Comparison of ENCODE assay signal across 27 mouse cellular contexts in genomic region chr6:6075940-6076447, GRCm38 (mm10).
A peak's percentile ranks its signal among the peaks of the same experiment; 100 is the strongest.
DNase-seq lines count a peak whose midpoint lies in the region; ATAC-seq and TF ChIP-seq lines count a peak whose summit lies in the region.
"Had no signal": no experiment of that assay in that cellular context is flagged by ENCODE, and none has a peak within 500 bp of the region (broad histone marks: within the 10 kb centered on the region; RNA-seq: fewer than 3 reads in every experiment).

No protein-coding gene starts in this region.

- no peak overlapping the region for H3K4me3 ChIP-seq in kidney, adult 2 months (ENCODE audit: insufficient read depth, low read depth, low read length)
- H3K4me3 ChIP-seq in kidney, embryonic 15.5 days (replicated peaks) = no peak overlapping the region
- H3K4me3 ChIP-seq in kidney, embryonic 16.5 days (ENCODE audit: low read length) = no peak overlapping the region
- H3K4me3 ChIP-seq: embryonic facial prominence, embryonic 12.5 days; embryonic facial prominence, embryonic 15.5 days; gastrocnemius, adult 2 months; heart, adult 2 months; heart, embryonic 10.5 days; heart, embryonic 13.5 days; hindbrain, embryonic 13.5 days had no signal

- no peak overlapping the region for H3K9ac ChIP-seq in kidney, embryonic 15.5 days
- H3K9ac ChIP-seq in kidney, embryonic 16.5 days (replicated peaks; ENCODE audit: low read length) = no peak overlapping the region
- H3K9ac ChIP-seq: embryonic facial prominence, embryonic 12.5 days; embryonic facial prominence, embryonic 15.5 days; forebrain, postnatal 0 days; heart, embryonic 13.5 days; hindbrain, embryonic 13.5 days had no signal

- no peaks in the 10 kb centered on the region; the same call in none of the 2 replicates for H3K36me3 ChIP-seq in kidney, adult 2 months (ENCODE audit: control insufficient read depth, insufficient read depth, low read length)
- peaks cover 8% of the 10 kb centered on the region; the same call in 1 of the 2 replicates for H3K36me3 ChIP-seq in kidney, embryonic 15.5 days
- no peaks in the 10 kb centered on the region for H3K36me3 ChIP-seq in kidney, embryonic 16.5 days (ENCODE audit: insufficient read depth, low read length)
- H3K36me3 ChIP-seq: embryonic facial prominence, embryonic 12.5 days; embryonic facial prominence, embryonic 15.5 days; hindbrain, embryonic 13.5 days had no signal

- no peak overlapping the region for H3K27ac ChIP-seq in kidney, adult 2 months (ENCODE audit: insufficient read depth, low read depth, low read length)
- no peak overlapping the region for H3K27ac ChIP-seq in kidney, embryonic 15.5 days
- H3K27ac ChIP-seq in kidney, embryonic 16.5 days (ENCODE audit: low read length) = no peak overlapping the region
- H3K27ac ChIP-seq: embryonic facial prominence, embryonic 12.5 days; embryonic facial prominence, embryonic 15.5 days; gastrocnemius, adult 2 months; heart, adult 2 months; heart, embryonic 10.5 days; heart, embryonic 13.5 days; hindbrain, embryonic 13.5 days had no signal

- no peak overlapping the region for H3K4me2 ChIP-seq in kidney, embryonic 15.5 days
- H3K4me2 ChIP-seq in kidney, embryonic 16.5 days (replicated peaks; ENCODE audit: low read depth, low read length) = no peak overlapping the region
- H3K4me2 ChIP-seq: embryonic facial prominence, embryonic 12.5 days; embryonic facial prominence, embryonic 15.5 days; heart, embryonic 13.5 days; hindbrain, embryonic 13.5 days had no signal

- TF ChIP-seq CTCF in kidney, adult 2 months (conservative IDR thresholded peaks at IDR 0.05; ENCODE audit: insufficient read depth, insufficient read length, low read depth, low read length) = no peak

- no peaks in the 10 kb centered on the region for H3K27me3 ChIP-seq in kidney, adult 2 months (replicated peaks; ENCODE audit: control insufficient read depth, insufficient read depth, low read length)
- H3K27me3 ChIP-seq in kidney, embryonic 15.5 days = no peaks in the 10 kb centered on the region
- H3K27me3 ChIP-seq in kidney, embryonic 16.5 days (ENCODE audit: insufficient read depth, low read length) = no peaks in the 10 kb centered on the region
- H3K27me3 ChIP-seq: embryonic facial prominence, embryonic 12.5 days; embryonic facial prominence, embryonic 15.5 days; heart, embryonic 13.5 days; hindbrain, embryonic 13.5 days; Patski had no signal

- intact Hi-C loops in gastrocnemius, postnatal 14 days (cut with DNase I; ENCODE audit: low total_unique reads) = no loop called here

- no peak for ATAC-seq in kidney, embryonic 15.5 days (replicated peaks; ENCODE audit: low FRiP score)
- no peak for ATAC-seq in kidney, embryonic 16.5 days (ENCODE audit: low FRiP score, low TSS enrichment)
- ATAC-seq: CD4-positive, CD25-positive, alpha-beta regulatory T cell, adult 4 months; forebrain, embryonic 14.5 days; forebrain, postnatal 0 days; hindbrain, embryonic 16.5 days; Patski had no signal

- 50% methylated on average over 7 of the region's 7 CpGs for WGBS in kidney, adult 2 months
- WGBS in kidney, embryonic 15.5 days = 87% methylated on average over 7 of the region's 7 CpGs
- WGBS in kidney, embryonic 16.5 days = 81% methylated on average over 7 of the region's 7 CpGs

- TF ChIP-seq POLR2A in kidney, adult 2 months (IDR thresholded peaks at IDR 0.05; ENCODE audit: low read depth, low read length) = no peak

- peaks cover 3% of the 10 kb centered on the region; the same call in 1 of the 2 replicates for H3K4me1 ChIP-seq in kidney, adult 2 months (ENCODE audit: control insufficient read depth, insufficient read depth, low read length)
- no peaks in the 10 kb centered on the region for H3K4me1 ChIP-seq in kidney, embryonic 15.5 days
- no peaks in the 10 kb centered on the region for H3K4me1 ChIP-seq in kidney, embryonic 16.5 days (ENCODE audit: insufficient read depth, low read length)
- H3K4me1 ChIP-seq: embryonic facial prominence, embryonic 12.5 days; embryonic facial prominence, embryonic 15.5 days; hindbrain, embryonic 13.5 days had no signal

- peak; percentile 45 for DNase-seq in kidney, adult 2 months
- peak; percentile 18 for DNase-seq in kidney, postnatal 10 days
- peak; percentile 14 for DNase-seq in kidney, postnatal 14 days
- no peak for DNase-seq in gastrocnemius, postnatal 14 days
- DNase-seq in urinary bladder, postnatal 4 days (ENCODE audit: low spot score in 2 of 2) = no peak
- DNase-seq: adrenal gland, postnatal 10 days; adrenal gland, postnatal 36 days; cerebellum, adult 2 months; cerebellum, adult 9-11 months; cerebellum, postnatal 25 days; forebrain, postnatal 0 days; gastrocnemius, adult 2 months; gastrocnemius, postnatal 25 days; heart, adult 2 months; heart, postnatal 14 days had no signal

- no peaks in the 10 kb centered on the region for H3K9me3 ChIP-seq in kidney, embryonic 15.5 days (replicated peaks)
- no peaks in the 10 kb centered on the region for H3K9me3 ChIP-seq in kidney, embryonic 16.5 days (ENCODE audit: low read length)
- H3K9me3 ChIP-seq: embryonic facial prominence, embryonic 15.5 days; G1E; heart, embryonic 10.5 days; heart, embryonic 13.5 days; hindbrain, embryonic 13.5 days had no signal

Comparison
In these comparisons a context has a peak if more than half of its experiments do, and no peak if none do; other contexts are left out.
1. DNase-seq: peak in kidney, adult 2 months (single experiment), kidney, postnatal 10 days (single experiment) and kidney, postnatal 14 days (single experiment); none in gastrocnemius, postnatal 14 days (single experiment) and urinary bladder, postnatal 4 days (0 of 2).